Mouse (Mus musculus) brain, embryonic 14.5 days (tissue): ENCODE results near the gene Ano6. TPM values are rescaled to one million over a fixed set of nuclear protein-coding genes. Genes with fewer than 3 reads are reported as not detected.

Experiments
- DNase-seq: peaks from one replicate; pipeline ENCODE4 v3.0.0-alpha.2; 2011; ENCODE audit warnings: low read depth
- CTCF ChIP-seq: fragments of 200-500 bp; IDR thresholded peaks from 2 replicates; pipeline ENCODE4 v1.5.1; 2012; ENCODE audit warnings: inconsistent platforms, mild to moderate bottlenecking, moderate library complexity, borderline replicate concordance; ENCODE audit not compliant: insufficient read depth, insufficient read length; ENCODE audit errors: extremely low read depth
- POLR2A ChIP-seq: fragments of 200-500 bp; IDR thresholded peaks from 2 replicates; pipeline ENCODE4 v1.6.1; 2012; ENCODE audit warnings: mild to moderate bottlenecking, inconsistent platforms, borderline replicate concordance; ENCODE audit not compliant: poor library complexity, insufficient read depth, insufficient read length, severe bottlenecking; ENCODE audit errors: extremely low read depth
- polyA plus RNA-seq: library from polyadenylated mRNA; depleted of rRNA; stranded (reverse); fragments of >200 nt; gene quantifications from 2 replicates; pipeline ENCODE4 v1.2.3, GENCODE M21; 2012; rRNA removed

Ano6 gene
- polyA plus RNA-seq, 1 experiment: 32.5 TPM

GRCm38 (mm10) chr15:95977169-95977938 lies 186.7 kb downstream of the Ano6 start:
- DNase-seq: no peak
- TF ChIP-seq POLR2A (no peak), CTCF (no peak)

GRCm38 (mm10) chr15:95977939-95978252 lies 187.3 kb downstream of the Ano6 start:
- TF ChIP-seq CTCF (no peak), POLR2A (no peak)
- no peak for DNase-seq

- TF ChIP-seq CTCF (no peak), POLR2A (no peak)
- DNase-seq: no peak
Observed at GRCm38 (mm10) chr15:95980641-95981040, 190.0 kb downstream of the Ano6 start.

GRCm38 (mm10) chr15:95987916-95988315 lies 197.3 kb downstream of the Ano6 start:
- DNase-seq: no peak
- TF ChIP-seq CTCF (no peak), POLR2A (no peak)

GRCm38 (mm10) chr15:95989496-95990124 lies 199.0 kb downstream of the Ano6 start:
- TF ChIP-seq POLR2A (no peak), CTCF (no peak)
- no peak for DNase-seq

- DNase-seq: no peak
- TF ChIP-seq CTCF: no peak
- TF ChIP-seq POLR2A: no peak
Observed at GRCm38 (mm10) chr15:96002958-96003601, 212.4 kb downstream of the Ano6 start.

- no peak for TF ChIP-seq POLR2A
- TF ChIP-seq CTCF: no peak
- peak; percentile 10 for DNase-seq
Observed at GRCm38 (mm10) chr15:96011640-96012390, 221.2 kb downstream of the Ano6 start.

- DNase-seq: peak; percentile 71
- no peak for TF ChIP-seq POLR2A
- TF ChIP-seq CTCF: no peak
Observed at GRCm38 (mm10) chr15:96012391-96012775, 221.7 kb downstream of the Ano6 start.

- no peak for DNase-seq
- TF ChIP-seq CTCF: no peak
- TF ChIP-seq POLR2A: no peak
Observed at GRCm38 (mm10) chr15:96014501-96014900, 223.9 kb downstream of the Ano6 start.

GRCm38 (mm10) chr15:96020465-96020864 lies 229.8 kb downstream of the Ano6 start:
- TF ChIP-seq CTCF (no peak), POLR2A (no peak)
- DNase-seq: no peak

- peak; percentile 71 for DNase-seq
- TF ChIP-seq CTCF: peak; percentile 49; the same call in 1 of the 2 replicates
- TF ChIP-seq POLR2A: no peak
Observed at GRCm38 (mm10) chr15:96021506-96021905, 230.9 kb downstream of the Ano6 start.

Other genes starting within 250 kb of the Ano6 start
- gene Dbx2, start 134.9 kb upstream of the Ano6 start, polyA plus RNA-seq: 0.77 and 2.1 TPM in 2 replicates